Mouse (Mus musculus) liver, embryonic 14.5 days (tissue): Measurements from ENCODE around the gene Akr1d1.

Experiments
- CTCF ChIP-seq: IDR thresholded peaks from 2 replicates; pipeline ENCODE4 v1.5.1; 2016; ENCODE audit warnings: antibody characterized with exemption, low read depth, control low read depth
- EP300 ChIP-seq: IDR thresholded peaks from 2 replicates; pipeline ENCODE4 v1.6.1; 2016; ENCODE audit warnings: antibody characterized with exemption, low read depth

DNA sequence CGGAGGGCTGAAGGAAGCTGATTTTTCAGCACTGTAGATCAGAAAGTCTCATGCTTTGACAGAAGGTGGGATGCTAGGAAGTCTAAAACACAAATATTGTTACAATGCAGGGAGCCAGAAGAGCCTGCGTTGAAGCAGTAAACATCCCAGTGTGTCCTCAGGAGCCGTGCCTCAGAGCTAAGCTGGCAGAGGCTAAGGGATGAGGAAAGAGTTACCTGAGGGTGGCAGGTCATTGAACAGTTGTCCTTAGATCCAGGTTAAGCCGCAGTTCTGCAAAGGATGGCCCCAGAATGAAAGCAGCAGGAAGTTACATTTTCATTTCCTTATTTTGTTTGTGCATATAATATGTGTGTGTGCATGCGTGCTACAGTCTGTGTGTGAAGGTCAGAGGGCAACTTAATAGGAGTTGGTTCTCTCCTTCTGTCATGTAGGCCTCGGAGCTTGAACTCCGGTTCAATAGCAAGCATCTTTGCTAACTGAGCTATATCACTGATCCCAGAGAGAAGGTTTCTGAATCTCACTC lies 71.1 kb downstream of the Akr1d1 start:
- TF ChIP-seq CTCF (no peak), EP300 (no peak)
